Mouse (Mus musculus) E14TG2a.4 (cell line): ENCODE results near the gene Ccdc155.

Experiments
- H3K27me3 ChIP-seq: 2 replicates; pipeline ENCODE4 v1.6.1; 2014; ENCODE audit warnings: low read length, control low read depth; ENCODE audit not compliant: insufficient read depth
- H3K36me3 ChIP-seq: 2 replicates; pipeline ENCODE4 v1.6.1; 2014; ENCODE audit warnings: low read length, control low read depth; ENCODE audit not compliant: insufficient read depth
- H3K4me1 ChIP-seq: replicated peaks from 2 replicates; pipeline ENCODE4 v1.6.1; 2014; ENCODE audit warnings: low read depth, low read length, control low read depth
- H3K4me3 ChIP-seq: replicated peaks from 2 replicates; pipeline ENCODE4 v1.5.1; 2014; ENCODE audit warnings: mild to moderate bottlenecking, low read length
- H3K9me3 ChIP-seq: 2 replicates; pipeline ENCODE4 v1.6.1; 2014; ENCODE audit warnings: low read length, control low read depth
- CTCF ChIP-seq: conservative IDR thresholded peaks from 2 replicates; pipeline ENCODE4 v1.5.1; 2014; ENCODE audit warnings: low read length
- NANOG ChIP-seq: IDR thresholded peaks from 2 replicates; pipeline ENCODE4 v1.6.1; 2014; ENCODE audit warnings: borderline replicate concordance, low read length, mixed read lengths
- POU5F1 ChIP-seq: IDR thresholded peaks from 2 replicates; pipeline ENCODE4 v1.6.1; 2014; ENCODE audit warnings: low read length, borderline replicate concordance

The Ccdc155 gene

DNA sequence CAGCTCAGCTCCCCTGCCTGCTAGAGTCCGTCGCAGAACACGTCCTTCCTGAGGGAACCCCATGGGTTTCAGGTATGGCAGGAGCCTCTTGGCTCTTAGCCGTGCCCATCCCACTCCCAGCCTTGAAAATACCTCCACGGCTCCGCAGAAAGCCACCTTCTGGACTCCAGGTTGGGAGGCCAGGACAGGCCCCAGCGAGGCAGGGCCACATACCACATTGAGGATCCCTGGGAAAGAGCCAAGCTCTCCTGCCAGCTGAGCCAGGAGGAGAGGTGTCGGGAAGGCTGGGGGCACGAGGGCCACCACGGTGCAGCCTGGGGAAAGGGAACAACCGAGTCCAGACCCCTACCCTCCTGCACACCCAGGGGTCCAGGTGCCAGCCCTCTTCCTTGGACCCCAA lies 57.4 kb downstream of the Ccdc155 start:
- Histone ChIP-seq H3K27me3 (no peaks in the 10 kb centered on the region), H3K4me1 (peaks cover 31% of the 10 kb centered on the region), H3K9me3 (no peaks in the 10 kb centered on the region), H3K36me3 (peaks cover 94% of the 10 kb centered on the region), H3K4me3 (no peak overlapping the region)
- TF ChIP-seq NANOG, result no peak
- TF ChIP-seq POU5F1, result no peak
- no peak for TF ChIP-seq CTCF

DNA sequence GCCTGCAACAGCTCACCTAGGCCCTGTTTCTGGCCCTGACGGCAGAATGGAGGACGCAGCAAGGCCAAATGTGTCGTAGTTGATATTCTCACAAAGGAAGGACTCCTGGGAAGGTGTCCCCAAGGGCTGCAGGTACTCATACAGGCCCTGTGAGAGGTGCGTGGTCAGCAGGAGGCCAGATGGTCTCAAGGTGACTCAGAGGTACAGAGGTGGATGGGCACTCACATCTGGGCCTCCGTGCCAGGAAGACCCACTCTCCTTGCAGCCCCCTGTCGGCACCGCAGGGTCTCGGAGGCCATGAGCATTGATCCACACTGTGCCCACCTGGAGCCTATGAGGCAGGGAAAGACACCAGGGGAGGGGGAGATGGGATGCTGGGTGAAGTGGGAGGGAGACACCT lies 59.2 kb downstream of the Ccdc155 start:
- TF ChIP-seq CTCF, result no peak
- no peak for TF ChIP-seq NANOG
- no peak for TF ChIP-seq POU5F1
- H3K27me3 ChIP-seq, result no peaks in the 10 kb centered on the region

DNA sequence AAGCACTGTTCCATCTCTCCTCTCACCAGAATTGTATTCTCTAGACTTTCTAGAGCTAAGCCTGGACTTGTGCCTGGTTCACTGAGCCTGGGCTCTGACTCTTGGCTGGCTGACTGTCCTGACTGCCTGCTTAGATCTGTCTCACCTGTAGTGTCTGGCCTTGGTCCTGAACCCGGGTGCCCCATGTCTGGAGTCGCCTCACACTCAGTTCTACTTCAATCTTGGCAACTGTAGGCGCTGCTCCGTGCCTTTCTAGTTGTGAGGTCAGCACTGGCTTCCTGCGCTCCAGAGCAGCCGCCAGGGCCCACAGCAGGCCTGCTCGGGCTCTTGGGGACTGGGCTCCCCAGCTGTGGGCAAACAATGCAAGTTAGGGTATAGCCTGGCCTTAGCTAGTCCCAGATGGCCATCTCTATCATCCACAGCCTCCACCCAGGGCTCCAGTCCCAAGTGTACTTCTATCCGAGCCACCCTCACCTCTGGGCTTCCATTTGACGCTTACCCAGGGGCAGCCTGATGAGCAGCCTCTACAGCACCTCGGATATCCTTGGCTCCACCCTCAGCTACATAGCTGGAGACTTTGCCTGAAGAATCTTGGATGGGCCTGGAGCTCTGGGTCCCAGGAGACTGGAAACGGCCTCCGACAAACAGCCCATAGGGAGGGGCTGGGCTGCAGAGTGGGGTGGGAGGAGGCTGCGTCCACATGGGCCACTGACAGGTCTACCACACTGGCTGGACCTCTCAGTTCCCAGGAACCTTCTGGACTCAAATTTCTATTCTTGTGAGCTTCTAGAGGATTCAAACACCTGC lies 60.1 kb downstream of the Ccdc155 start:
- H3K27me3 ChIP-seq, result no peaks in the 10 kb centered on the region
- peaks cover 9% of the 10 kb centered on the region for H3K4me1 ChIP-seq
- no peak overlapping the region for H3K4me3 ChIP-seq
- no peaks in the 10 kb centered on the region for H3K9me3 ChIP-seq
- H3K36me3 ChIP-seq, result peaks cover 93% of the 10 kb centered on the region
- TF ChIP-seq NANOG (no peak), CTCF (no peak), POU5F1 (no peak)

More for the DNA sequence above, 59.2 kb downstream of the Ccdc155 start:
- Histone ChIP-seq H3K9me3 (no peaks in the 10 kb centered on the region), H3K4me3 (no peak overlapping the region), H3K4me1 (peaks cover 14% of the 10 kb centered on the region), H3K36me3 (peaks cover 94% of the 10 kb centered on the region)

DNA sequence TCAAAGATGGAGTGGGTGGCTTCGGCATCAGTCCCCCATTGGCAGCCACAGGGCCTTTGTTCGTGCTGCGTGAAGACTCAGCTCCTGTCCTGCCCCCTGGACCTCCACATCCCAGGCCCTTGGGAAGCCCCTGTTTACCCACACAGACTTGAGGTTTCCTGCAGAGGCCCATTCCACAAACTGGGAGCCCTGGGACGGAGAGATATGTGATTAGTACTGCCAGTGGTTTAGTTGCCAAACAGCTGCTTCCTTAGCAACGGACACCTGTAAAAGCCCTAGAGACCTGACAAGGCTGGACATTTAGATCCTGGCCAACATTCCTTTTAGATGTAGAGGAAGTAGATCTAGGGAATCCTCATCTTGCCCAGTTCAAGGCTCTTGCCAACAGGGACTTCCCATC lies 62.8 kb downstream of the Ccdc155 start:
- H3K27me3 ChIP-seq, result peaks cover 9% of the 10 kb centered on the region; the same call in 1 of the 2 replicates
- no peak for TF ChIP-seq NANOG
- no peak for TF ChIP-seq POU5F1
- TF ChIP-seq CTCF, result no peak
- H3K4me3 ChIP-seq, result no peak overlapping the region
- no peaks in the 10 kb centered on the region for H3K9me3 ChIP-seq
- peaks cover 66% of the 10 kb centered on the region for H3K36me3 ChIP-seq
- peaks cover 12% of the 10 kb centered on the region for H3K4me1 ChIP-seq

DNA sequence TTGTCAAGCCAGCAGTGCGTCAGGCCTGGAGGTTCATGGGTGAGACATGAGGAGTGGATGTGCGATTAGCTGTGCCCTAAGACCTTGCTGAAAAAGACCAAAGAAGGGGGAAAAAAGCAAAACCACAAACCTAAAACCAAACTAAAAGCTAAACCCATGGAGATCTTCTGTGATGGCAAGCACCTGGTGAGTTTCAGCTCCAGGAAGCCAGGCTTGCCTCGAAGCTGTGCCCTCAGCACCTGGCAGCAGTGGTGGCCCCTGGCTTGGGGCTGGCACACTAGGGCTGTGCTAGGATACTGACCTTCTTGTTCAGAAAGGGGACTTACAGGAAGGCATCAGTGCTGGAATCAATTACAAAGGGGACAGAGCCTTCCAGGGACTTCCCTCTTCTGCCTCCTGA lies 63.4 kb downstream of the Ccdc155 start:
- Histone ChIP-seq H3K9me3 (no peaks in the 10 kb centered on the region), H3K36me3 (peaks cover 60% of the 10 kb centered on the region), H3K27me3 (peaks cover 13% of the 10 kb centered on the region; the same call in 1 of the 2 replicates), H3K4me3 (no peak overlapping the region), H3K4me1 (peaks cover 16% of the 10 kb centered on the region)
- TF ChIP-seq POU5F1, result no peak
- TF ChIP-seq NANOG, result no peak
- no peak for TF ChIP-seq CTCF

DNA sequence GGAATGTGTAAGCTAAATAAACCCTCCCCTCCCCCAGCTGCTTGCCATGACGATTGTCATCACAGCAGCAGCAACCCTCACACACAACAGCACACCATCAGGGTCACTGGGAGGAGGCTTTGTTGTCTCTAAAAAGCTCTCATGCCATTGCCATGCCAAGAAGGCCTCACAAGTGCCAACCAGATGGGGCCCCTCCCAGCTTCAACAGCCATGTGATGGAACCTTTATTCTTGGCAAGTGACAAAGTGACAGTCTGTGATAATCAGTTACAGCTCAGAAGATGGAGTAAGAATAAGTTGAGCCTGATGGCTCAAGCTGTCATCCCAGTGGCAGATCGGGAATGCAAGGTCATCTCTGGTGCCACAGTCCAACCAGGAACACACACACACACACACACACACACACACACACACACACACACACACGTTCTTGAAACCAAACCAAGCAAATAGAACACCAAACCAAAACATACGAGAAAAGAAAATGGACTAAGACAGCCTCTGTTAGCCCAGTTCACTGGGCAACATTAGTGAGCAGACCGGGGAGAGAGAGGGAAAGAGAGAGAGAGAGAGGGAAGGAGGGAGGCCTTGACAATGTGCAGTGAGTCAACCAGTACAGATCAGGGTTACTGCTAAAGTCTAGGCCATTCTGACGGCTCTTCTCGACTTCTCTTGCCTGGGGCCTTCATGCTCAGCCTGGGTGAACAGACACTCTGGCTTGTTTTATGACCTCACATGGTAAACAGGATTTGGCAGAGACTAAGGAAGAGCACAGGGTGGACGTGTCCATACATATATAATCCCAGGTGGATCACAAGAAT lies 64.6 kb downstream of the Ccdc155 start:
- H3K27me3 ChIP-seq, result peaks cover 23% of the 10 kb centered on the region
- peaks cover 48% of the 10 kb centered on the region for H3K36me3 ChIP-seq
- peaks cover 24% of the 10 kb centered on the region for H3K4me1 ChIP-seq
- no peaks in the 10 kb centered on the region for H3K9me3 ChIP-seq
- H3K4me3 ChIP-seq, result no peak overlapping the region
- TF ChIP-seq CTCF (no peak), POU5F1 (no peak), NANOG (no peak)

DNA sequence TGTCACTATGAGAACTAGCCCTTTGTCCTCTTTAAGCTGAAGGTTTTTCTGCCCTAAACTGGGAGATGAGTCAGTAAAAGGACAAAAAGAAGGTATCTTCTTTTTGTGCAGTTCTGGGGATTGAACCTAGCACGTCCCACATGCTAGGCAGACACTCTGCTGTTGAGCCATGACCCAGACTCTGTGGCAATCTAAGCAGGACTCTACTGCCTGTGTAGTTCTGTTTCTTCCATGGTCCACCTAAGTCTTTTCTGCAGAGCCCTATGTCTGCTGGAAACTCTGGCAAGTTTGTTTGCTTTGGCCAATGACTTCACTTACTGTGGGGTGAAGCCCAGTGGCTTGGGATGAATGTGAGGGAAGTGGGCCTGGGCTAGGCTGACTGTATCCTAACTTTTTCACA lies 66.3 kb downstream of the Ccdc155 start:
- Histone ChIP-seq H3K36me3 (peaks cover 31% of the 10 kb centered on the region), H3K4me1 (peaks cover 41% of the 10 kb centered on the region), H3K4me3 (no peak overlapping the region), H3K9me3 (no peaks in the 10 kb centered on the region), H3K27me3 (peaks cover 23% of the 10 kb centered on the region)
- no peak for TF ChIP-seq NANOG
- no peak for TF ChIP-seq POU5F1
- no peak for TF ChIP-seq CTCF

DNA sequence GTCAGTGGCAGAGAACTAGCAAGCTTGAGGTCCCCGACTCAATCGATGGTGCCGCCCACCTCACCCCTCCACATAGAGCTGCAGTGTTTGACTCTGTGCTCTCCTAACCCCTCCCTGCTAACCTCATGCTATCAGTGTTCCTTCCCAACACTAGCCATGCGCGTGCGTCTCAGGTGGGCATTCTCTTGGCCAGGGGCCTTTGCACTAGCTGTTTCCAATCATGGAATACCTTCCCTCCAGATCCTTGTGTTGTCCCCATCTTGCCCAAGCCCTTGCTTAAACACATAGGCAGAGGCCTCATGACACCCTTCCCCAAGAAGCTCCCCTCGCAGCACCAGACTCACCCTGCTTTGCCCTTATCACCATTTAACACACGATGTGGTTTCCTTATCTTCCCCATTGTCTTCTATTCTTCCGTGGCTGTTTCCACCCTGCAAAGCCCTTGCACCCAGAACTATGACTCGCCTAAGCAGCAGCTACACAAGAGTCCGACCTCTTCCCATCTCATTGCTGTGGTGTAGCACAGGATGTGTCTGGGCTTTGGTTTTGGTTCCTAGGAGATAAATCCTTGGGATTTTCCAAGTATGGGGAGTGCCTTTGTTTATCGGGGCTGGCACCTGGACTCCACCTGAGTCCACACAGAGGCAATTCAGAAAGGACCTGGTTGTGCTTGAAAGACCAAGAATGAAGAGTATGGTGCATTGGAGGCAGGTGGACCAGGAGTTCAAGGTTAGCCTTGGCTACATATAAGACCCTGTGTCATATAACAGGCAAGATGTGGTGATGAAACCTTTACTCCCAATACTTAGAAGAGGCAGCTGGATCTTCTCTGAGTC lies 67.3 kb downstream of the Ccdc155 start:
- Histone ChIP-seq H3K27me3 (peaks cover 23% of the 10 kb centered on the region), H3K9me3 (no peaks in the 10 kb centered on the region), H3K4me1 (peaks cover 48% of the 10 kb centered on the region), H3K4me3 (no peak overlapping the region), H3K36me3 (peaks cover 21% of the 10 kb centered on the region)
- no peak for TF ChIP-seq NANOG
- TF ChIP-seq CTCF, result no peak
